Mouse (Mus musculus) cerebellum, adult 8-10 months (tissue): ENCODE results near the gene Sugp2.

Experiments used
- DNase-seq: peaks from one replicate; pipeline ENCODE4 v3.0.0; 2022

The Sugp2 gene

DNA sequence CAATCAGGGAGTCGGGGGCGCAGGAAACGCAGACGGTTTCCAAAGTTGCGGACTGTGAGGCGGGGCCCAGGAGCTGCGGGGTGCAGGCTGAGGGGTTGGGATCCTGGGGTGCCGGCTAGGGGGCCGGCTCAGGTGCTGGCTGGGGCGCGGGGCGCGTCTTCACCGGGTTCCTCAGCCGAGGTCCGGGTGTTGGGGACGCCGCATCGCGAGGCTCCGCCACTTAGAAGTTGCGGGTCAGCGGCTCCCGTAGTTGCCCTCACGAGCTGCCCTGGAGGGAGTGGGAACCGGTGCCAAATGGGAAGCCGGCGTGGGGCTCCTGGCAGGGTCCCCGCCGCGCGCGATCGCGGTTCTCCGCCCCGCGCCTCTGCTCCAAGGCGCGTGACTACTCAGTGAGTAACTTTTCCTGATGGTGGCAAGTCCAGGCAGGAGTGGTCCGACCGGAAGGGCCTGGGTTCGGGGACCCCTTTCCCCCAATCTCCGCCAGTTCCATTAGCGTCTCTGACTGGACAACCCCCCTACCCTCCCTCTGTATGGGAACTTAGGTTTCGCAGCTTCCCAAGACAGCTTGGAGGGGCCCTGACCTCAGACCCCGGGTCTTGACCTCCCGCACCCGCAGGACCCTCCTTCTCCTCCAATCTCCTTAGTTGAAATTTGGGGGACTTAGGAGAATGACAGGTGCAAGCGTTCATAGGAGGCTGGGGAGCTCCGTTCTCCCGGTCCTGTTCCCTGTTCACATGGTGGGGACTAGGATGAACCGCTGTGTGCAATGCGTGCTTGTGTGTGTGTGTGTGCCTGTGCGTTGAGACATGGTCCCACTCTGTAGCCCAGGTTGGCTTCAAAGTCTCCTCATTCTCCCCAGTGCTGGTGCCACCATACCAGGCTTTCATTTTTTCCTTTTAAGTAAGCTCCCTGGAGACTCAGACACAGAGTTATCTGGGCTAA, 49.4 kb downstream of the Sugp2 start:
- DNase-seq = no peak

DNA sequence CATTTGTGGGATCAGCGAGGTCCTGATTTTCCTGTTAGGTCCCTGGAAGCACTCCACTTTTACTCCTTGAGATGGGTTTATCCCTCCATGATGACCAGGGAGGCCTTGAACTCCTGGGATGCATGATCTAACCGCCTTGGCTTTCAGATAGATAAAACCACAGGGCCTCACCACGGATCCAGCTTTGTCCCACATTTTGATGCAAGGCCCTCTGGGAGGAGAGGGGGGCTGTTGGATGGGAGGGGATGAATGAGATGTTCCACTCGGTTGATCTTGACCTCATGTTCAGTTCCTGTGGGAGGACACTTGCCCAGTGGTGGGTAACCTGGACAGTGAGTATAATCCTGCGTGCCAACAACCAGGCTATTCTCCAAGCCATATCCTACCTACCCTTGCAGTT, 50.4 kb downstream of the Sugp2 start:
- DNase-seq = no peak

GRCm38 (mm10) chr8:70285304-70285703, 51.3 kb downstream of the Sugp2 start:
- no peak for DNase-seq

GRCm38 (mm10) chr8:70286737-70287136, 52.7 kb downstream of the Sugp2 start:
- DNase-seq = no peak

- DNase-seq = no peak
Observed at GRCm38 (mm10) chr8:70293988-70294405, 60.0 kb downstream of the Sugp2 start.

DNA sequence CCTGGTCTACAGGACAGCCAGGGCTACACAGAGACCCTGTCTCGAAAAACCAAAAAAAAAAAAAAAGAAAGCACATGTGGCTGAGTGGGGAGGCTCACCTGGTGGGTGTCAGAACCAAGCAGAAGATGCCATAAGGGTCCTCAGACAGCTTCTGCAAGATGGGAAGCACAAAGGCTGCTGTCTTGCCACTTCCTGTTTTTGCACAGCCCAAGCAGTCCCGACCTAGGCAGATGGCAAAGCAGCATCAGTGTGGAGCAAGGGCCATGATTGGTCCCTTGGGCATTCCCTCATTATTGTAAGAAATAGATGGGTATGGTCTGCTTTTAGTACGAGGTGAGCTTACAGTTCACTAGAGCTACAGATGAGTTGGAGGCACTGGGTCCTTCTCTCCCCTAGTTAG, 66.9 kb downstream of the Sugp2 start:
- no peak for DNase-seq

DNA sequence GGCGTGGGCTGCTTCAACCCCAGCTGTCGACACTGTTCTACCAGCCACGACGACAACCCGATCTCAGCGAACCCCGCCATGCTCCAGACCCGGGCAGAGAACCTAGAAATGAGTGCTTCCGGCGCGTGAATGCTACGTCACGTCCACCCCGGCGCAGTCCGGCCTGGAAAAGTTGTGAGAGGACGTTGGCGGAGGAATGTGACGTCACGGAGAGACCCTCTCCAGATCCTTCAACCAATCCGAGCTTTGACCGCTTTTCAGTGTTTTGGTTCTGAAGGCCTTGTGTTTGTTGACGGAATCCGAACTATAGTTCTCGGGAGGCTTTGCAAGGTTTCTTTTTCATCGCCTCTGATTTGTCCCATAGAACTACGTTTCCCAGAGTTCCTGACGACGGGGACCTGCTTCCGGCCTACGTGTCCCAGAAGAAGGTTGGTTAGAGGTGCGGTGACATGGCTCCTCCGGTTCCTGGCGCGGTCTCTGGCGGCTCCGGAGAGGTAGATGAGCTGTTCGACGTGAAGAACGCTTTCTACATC, 68.4 kb downstream of the Sugp2 start, which contains the start of the genes Ddx49 and Cope:
Gene Ddx49, minus strand, starts transcription at position 132 of the 533 bp plus-strand sequence.
Gene Cope, plus strand, starts transcription at position 161 of the 533 bp plus-strand sequence.
- DNase-seq = peak; percentile 94

DNA sequence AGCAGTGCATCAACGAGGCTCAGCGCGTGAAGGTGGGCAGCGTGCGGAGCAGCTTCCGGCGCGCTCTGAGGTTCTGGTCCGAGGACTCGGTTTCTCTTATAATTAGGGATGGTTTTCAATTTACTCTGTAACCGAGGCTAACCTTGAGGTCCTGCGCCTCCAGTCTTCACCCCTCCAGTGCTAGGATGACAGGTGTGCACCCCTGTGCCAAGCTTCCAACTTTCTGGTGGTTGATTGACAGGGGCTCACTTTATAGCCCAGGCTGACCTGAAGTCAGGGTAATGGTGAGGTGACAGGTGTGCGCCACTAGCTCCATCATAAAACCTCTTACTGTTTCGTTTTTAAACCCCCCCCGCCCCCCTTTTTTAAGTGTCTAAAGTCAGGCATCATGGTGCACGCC, 68.9 kb downstream of the Sugp2 start:
- no peak for DNase-seq

- DNase-seq = no peak
Observed at GRCm38 (mm10) chr8:70309311-70309710, 75.3 kb downstream of the Sugp2 start.

DNA sequence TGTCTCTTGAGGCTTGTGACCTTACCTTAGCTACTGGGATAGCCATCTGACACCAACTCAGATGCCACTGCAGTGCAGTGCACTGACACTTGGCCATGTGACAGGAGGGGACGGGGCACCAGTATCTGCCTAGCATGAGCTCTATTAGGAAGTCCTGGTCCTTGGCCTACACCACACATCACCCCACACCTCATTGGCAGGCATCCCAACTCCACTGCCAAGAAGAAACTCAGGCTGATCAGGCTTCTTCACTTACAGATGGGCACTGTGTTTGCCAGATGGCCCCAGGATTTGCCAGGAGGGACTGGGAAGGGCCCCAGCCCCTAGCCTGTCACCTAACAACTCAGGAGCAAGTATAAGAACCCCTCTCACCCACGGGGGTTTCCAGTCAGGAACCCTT, 79.4 kb downstream of the Sugp2 start:
- DNase-seq = no peak

DNA sequence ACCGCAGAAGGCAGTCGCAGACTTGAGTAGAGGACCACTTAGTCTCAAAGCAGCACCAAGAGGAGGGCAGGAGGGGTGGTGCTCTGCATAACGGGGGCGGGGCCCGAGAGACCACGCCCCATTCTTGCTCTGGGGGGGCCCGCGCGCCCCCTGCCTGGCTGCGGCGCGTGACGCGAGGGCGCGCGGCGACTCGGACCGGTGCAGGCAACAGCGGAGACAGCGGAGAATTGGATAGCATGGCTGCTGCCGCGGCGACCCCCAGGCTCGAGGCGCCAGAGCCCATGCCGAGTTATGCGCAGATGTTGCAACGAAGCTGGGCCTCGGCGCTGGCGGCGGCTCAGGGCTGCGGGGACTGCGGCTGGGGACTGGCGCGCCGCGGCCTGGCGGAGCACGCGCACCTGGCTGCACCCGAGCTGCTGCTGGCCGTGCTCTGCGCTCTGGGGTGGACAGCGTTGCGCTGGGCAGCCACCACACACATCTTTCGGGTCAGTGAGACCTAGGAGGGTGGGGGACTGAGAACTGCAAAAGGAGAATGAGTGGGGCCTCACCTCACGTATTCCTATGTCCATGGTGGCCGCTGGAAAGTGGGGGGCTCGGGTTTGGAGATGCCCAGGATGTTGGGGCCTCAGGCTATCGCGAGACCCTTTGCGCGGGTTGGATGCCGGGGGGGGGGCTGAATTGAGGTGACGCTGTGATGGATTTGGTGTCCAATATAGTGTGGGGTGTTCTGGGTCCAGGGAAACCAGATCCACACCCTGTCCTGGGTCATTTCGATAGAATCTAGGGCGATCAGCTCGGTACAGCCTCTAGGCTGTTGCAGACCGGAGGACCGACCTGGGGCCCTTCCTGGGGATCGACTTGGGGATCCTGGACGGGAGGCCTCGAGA, 81.8 kb downstream of the Sugp2 start, which contains the start of gene Cers1:
Gene Cers1, plus strand, starts transcription at position 152 of the 887 bp plus-strand sequence.
- peak; percentile 78 for DNase-seq

GRCm38 (mm10) chr8:70316511-70317504, 82.8 kb downstream of the Sugp2 start:
- peak; percentile 54 for DNase-seq

GRCm38 (mm10) chr8:70317872-70318271, 83.8 kb downstream of the Sugp2 start:
- no peak for DNase-seq

DNA sequence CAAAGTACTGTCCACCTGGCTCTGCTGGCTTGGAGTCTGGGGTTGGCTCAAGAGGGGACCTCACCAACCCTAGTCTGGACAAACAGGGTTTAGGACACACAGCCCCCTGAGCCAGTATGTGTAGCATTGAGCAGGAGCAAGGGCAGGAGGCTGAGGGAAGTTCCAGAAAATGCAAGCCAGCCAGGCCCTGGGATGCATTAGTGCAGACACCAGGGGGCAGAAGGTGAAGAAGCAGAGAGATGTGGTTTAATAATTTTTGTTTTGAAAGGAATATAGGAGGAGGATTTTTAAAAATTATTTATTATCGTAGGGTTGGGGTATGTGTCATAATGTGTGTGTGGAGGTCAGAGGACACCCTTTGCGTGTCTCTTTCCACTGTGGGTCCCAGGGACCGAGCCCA, 89.7 kb downstream of the Sugp2 start:
- DNase-seq = no peak

- no peak for DNase-seq
Observed at GRCm38 (mm10) chr8:70327512-70327911, 93.5 kb downstream of the Sugp2 start.

- DNase-seq = no peak
Observed at GRCm38 (mm10) chr8:70329124-70329834, 95.3 kb downstream of the Sugp2 start, which contains the start of gene Gdf1. Gene Gdf1, plus strand, starts transcription at chr8:70329817.
